Mouse (Mus musculus) common myeloid progenitor, adult 5-6 weeks (primary cell): ENCODE data around the gene AC131692.1. TPM values are rescaled to one million over a fixed set of nuclear protein-coding genes. Genes with fewer than 3 reads are reported as not detected.
A peak's percentile ranks its signal among the peaks of the same experiment; 100 is the strongest.
"Not testable (repeated sequence)": the region's sequence is repeated elsewhere in the genome, so short reads cannot be mapped to it uniquely, and the experiment has no call there.

Source experiments
- ATAC-seq: replicated peaks from 2 replicates; pipeline ENCODE4 v1.8.0; 2016; ENCODE audit warnings: low read depth, mild to moderate bottlenecking, moderate TSS enrichment, inconsistent platforms; ENCODE audit not compliant: poor library complexity, severe bottlenecking
- total RNA-seq: library from RNA; stranded (forward); fragments of 200-1000, 187-1606 nt; gene quantifications from 2 replicates; pipeline ENCODE4 v1.2.3, GENCODE M21; 2017

The AC131692.1 gene
- total RNA-seq, 1 experiment from 2014 or later, result 0.46 TPM

DNA sequence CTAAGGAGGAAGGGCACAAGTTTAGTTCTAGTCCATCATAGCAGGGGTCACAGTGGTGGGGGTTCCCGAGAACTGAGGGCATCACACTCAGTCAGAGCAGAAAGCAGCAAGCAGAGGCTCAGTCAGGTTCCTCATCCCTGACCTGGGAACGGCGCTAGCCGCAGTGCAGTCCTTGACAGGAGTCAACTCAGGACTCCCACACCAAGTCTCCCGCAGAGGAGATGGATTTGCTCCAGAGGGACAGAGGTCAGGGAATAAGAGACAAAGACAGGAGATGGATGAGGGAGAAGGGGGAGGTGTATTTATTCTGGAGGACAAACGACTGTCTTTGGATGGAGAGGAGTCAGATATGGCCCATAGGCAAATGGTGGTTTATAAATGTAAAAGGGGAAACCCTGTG is 18.9 kb downstream of the AC131692.1 start:
- no peak for ATAC-seq

DNA sequence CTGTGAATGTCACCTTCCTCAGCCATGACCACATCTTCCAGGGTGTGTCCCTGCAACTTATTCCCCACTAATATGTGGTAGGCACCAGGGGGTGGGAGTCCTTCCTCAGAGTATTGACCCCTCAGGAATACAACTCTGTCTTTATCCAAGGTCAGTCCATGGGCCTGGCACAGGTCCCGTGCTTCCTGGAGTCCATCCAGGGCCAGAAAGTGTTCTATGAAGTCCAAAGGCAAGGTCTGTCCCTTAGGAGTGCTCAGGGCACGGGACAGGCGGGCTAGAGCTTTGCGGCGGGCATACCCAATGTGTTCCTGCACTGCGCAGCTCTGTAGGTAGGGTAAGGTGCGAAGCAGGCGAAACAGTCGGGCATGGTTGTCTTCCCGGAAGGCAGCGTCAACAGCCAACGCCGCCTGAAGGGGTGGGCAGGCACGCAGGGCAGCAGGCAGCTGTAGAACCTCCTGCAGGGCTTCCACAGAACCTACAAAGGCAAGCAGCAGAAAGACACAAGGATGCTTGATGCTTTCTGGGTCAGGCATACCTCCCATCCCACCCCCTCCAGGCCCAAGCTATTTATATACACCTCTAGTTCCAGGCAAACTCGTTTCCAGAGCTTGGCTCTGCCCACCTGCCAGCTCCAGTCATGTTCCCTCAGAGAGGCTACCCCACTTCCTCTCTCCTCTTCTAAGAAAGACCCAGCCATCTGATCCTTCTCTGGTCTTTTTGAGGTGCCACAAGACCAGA is 22.1 kb downstream of the AC131692.1 start:
- no peak for ATAC-seq

DNA sequence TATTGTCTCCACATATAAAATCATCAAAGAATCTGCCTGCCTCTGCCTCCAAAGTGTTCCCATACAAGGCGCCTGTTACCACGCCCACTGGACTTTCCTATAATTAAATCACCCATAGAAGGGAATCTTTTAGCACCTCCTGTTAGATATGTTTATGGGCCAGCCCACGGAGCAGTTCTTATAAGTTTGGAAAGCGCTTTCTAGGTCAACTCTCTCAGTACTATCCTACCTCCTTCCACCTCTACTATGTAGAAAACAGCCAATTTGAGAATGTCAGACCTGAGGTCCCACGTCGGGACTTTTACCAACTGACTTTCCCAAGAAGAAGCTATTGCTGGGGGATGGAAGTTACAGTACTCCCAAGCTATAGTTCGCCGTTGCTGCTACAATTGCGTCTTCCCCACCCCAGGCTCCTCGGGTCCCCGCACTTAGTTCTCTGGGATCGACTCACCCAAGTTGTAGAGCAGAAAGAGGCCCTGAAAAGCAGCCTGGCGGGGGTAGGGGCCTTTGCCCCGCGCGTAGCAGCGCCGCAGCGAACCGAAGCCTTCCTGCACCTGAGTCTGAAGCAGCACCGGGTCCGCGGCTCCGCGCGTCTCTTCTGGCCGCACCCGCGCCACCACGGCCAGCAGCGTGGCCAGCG is 23.2 kb downstream of the AC131692.1 start:
- no peak for ATAC-seq

DNA sequence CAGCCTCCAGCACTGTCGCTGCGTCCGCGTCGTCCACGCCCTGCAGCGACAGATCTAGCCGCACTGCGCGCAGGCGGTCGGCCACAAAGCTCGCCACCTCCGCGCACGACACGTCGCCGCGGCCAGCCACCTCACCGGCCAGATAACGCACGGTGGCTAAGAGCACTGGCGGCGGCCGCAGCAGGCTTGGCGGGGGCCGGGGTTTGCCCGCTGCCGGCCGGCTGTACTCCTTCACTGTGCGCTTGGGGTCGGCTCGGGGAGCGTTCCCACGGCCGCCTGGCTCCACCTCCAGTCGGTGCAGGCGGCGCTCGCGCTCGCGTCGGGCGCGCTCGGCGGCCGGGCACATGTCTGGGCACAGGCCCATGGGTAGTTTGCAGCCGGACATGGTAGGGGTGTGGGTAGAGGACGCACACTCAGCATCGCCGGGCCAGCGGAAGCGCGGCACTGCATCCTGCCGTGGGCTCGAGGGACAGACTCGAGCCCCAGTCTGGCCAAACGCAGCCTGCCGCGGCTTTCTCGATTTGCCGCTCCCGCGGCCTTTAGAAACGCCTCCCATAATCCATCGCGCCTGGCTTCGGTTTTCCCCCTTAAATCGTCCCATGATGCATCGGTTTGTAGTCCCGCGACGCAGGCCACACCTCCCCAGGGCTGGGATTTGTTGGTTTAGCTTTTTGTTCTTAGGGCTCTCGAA is 23.9 kb downstream of the AC131692.1 start, which contains the start of gene Sac3d1:
Gene Sac3d1 (minus strand): TSS at position 665 of the 691 bp plus-strand sequence.
- ATAC-seq, result peak; percentile 91

DNA sequence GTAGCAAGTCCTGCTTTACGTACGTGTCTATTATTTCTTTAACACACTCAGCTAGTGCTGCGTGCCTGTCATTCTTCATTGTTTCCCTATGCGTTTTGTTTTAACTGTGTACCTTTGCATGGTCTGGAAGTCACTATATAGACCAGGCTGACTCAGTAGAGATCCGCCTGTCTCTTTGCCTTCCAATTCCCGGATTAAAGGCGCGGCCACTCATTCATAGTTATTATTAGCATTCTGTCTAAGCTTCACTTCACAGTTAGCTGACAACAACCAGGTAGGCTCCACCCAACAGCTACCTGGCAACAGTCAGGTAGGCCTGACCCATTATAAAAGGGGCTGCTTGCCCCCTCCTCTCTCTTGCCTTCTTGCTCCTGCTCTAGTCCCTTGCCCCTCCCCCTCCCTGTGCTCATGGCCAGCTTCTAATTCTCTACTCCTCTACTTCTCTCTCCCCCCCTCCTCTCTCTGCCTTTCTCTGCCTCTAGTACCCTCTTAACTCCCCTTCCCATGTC is 24.5 kb downstream of the AC131692.1 start:
- ATAC-seq, result 0 out of 2 replicates have a peak, but pooled peaks have one; percentile 2

DNA sequence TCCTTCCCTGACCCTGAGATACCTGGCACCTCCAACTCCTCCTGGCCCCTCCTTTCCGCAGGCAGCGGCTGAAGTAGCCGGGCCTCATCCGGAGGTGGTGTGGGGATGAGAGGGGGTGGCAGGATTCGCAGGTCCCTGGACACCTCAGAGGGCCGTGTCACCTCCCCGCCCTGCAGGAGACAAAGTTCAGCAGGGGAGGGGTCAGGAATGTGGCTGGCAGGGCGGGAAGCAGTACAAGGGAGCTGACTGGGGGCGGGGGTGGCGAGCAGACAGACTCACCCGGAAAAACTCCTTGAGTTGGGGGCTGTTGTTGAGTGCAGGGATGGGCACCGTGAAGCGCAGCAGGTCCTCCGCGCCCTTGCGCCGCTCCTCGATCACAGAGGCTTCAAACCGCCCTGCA is 27.5 kb downstream of the AC131692.1 start:
- no peak for ATAC-seq

DNA sequence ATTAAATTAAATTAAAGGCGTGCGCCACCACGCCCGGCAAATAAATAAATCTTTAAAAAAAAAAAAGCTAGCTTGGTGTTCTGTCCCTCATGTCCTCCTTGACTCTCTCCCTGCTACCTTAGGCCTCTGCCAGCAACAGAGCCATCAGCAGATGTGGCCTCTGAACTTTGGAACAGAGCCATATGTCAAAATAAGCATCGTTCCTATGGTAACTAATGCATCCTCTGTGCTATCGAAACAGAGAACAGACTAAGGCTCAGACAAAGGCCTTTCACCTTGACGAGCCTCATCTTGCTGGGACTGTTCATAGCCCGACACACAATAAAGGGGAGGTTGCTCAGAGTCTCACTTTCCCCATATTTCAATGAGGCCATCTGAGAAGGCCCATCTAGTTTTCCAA is 29.1 kb downstream of the AC131692.1 start:
- ATAC-seq, result no peak

DNA sequence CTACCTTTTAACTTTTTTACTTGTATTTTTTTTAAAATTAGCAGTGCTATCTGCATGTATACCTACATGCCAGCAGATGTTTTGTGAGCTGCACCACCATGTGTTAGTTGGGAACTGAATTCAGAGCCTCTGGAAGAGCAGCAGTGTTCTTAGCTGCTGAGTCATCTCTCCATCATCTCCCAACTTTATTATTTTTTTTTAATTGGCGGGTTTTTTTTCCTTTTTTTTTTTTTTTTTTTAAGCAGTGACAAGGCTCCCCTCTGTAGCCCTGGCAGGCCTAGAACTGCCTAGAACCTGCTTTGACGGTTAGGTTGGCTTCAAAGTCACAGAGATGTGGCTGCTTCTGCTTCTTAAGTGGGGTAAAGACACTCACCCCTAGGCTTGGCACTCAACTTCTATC is 30.7 kb downstream of the AC131692.1 start:
- ATAC-seq, result no peak

DNA sequence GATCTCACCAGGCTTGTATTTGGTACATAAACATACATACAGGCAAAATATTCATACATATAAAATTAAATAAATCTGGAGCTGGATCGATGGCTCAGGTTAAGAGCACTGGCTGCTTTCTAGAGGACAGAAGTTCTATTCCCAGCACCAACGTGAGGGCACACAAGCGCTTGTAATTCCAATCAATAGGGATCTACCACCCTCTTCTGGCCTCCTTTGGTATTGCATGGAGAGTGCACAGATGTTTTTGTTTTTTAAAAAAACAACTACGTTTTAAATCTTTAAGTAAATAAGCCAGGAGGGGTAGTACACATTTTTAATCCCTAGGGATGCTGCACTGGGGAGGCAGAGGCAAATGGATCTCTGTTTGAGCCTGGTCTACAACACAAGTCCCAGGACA is 32.1 kb downstream of the AC131692.1 start:
- no peak for ATAC-seq

DNA sequence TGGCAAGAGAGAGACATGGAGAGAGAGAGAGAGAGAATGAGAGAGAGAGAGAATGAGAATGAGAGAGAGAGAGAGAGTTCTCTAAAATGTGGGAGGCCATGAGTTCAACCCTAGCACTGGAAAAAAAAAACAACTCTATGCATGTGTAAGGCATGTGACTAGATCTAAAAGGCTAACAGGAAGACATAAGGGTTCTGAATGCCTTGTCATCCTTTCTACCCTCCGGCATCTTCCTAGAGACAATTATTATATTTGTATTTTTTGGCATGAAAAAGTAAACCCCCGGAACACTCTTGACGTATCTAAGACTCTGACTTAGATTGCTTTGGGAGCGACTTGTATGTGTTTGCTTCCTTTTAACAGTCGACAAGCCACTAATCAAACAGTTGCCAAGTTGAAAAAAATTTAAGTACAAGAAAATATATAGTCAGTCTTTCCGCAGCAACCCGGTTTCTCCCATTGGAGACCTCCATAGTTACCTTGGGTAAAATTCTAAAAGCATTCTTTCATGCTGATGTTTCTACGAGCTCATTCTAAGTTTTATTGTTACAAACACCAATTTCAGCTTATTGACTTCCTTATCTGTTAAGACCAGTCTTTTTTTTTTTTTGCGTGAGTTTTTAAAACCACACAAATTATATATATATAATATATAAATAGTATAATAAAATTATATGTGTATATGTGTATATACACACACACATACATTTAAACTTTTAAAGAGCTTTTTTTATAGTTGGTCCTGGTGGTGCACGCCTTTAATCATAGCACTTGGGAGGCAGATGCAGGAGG is 32.8 kb downstream of the AC131692.1 start:
- no peak for ATAC-seq

DNA sequence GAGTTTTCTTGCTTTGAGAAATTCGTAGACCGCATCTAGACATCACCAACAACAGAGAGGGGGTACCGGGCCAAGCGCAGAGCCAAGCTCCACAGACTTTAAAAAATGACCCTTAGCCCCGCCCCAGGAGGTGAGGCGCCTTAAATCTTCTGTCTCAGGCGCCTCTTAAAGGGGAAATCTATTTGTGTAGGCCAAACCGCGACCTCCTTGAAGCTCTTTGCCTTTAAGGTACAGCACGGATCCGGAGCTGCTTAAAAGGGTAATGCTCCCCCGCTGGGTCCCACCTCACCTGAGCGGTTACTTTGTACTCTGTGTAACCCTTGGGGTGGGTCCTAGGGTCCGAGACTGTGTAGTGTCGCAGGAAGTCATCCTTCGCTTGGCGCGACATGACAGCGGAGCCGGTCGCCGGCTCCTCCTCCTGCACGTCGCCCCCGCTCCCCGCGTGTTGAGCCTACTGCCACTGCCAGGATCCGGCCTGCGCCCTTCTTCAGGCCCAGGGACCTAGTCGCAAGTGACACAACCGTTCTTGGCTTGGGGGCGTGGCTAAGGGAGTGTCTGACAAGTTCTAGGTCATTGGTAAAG is 33.6 kb downstream of the AC131692.1 start, which contains the start of gene Snx15:
Gene Snx15 (minus strand): TSS at position 545 of the 582 bp plus-strand sequence.
- ATAC-seq, result peak; percentile 96

DNA sequence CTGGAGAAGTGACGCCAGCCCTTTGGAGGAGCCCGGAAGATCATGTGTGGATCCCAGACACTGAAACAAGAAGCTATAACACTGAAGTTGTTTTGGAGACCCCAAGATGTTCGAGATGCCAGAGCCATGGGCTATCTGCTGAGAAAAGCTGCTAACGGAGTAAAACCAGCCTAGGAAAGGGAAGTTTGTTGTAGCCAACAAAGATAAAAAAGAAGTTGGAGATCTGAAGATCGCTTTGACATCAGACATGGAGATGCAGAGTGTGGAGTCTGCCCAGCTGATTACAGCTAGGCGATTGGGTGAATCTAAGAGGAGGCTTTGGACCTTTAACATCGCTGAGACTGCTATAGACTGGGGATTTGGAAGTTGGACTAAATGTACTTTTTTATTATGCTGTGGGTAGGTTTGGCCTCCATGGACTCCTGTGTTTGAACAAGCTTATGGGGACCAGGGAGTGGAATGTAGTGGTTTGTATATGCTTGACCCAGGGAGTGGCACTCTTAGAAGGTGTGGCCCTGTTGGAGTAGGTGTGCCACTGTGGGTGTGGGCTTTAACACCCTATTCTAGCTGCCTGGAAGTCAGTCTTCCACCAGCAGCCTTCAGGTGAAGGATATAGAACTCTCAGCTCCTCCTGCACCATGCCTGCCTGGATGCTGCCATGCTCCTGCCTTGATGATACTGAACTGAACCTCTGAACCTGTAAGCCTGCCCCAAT is 36.4 kb downstream of the AC131692.1 start:
- not testable (repeated sequence) for ATAC-seq

DNA sequence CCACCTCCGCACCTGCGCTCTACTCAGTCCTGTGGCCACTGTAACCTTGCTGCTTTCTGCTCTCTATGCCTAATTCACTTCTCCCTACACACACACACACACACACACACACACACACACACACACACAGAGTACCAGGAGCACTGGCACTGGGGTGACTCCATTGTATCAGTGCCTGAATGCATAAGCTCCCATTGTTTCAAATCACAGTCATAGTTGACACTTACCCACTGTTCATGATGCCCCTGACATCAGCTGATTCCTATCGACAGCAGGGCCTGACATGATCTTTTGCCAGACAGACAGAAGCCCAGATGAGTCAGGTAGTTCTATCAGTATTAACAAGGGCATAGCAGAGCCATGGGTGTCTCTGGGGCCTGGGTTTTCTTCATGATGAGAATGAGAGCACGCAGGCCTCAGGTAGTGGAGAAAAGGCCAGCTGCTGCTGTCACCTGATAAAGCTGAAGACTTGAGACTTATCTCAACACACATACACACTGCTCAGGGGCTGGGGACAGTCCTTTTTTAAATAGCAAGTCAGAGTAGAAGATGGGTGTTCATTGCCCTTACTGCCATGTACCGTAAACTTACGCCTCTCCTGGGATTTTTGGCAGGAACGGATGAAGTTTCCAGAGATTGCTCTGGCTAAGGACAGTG is 38.1 kb downstream of the AC131692.1 start:
- ATAC-seq, result no peak

DNA sequence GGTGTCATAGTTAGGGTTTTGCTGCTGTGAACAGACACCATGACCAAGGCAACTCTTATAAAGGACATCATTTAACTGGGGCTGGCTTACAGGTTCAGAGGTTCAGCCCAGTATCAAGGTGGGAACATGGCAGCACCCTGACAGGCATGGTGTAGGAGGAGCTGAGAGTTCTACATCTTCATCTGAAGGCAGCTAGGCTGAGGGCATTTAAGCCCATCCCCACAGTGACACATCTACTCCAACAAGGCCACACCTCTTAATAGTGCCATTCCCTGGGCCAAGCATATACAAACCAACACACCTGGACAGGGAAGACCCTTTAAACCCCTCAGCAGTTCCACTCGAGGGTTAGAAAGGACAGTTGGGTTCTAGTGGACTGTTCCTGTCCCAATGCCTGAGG is 39.0 kb downstream of the AC131692.1 start:
- not testable (repeated sequence) for ATAC-seq

DNA sequence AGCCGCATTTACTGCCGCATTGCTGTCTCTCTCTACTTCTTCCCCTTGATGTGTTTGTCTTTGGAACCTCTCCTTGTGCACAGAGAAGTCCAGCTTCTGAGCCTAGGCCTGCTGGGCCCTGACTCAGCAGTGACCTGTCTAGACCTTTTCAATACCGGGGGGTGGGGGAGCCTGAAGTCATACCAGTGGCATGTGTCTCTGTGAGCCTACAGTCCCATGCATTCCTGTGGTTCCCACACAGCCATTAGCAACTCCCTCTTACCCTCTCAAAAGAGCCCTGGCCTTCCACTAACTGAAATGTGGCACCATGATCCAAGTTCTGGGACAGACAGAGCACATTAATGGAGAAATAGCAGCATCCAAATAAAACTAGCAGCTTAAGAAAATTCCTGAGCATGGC is 42.2 kb downstream of the AC131692.1 start:
- ATAC-seq, result no peak

DNA sequence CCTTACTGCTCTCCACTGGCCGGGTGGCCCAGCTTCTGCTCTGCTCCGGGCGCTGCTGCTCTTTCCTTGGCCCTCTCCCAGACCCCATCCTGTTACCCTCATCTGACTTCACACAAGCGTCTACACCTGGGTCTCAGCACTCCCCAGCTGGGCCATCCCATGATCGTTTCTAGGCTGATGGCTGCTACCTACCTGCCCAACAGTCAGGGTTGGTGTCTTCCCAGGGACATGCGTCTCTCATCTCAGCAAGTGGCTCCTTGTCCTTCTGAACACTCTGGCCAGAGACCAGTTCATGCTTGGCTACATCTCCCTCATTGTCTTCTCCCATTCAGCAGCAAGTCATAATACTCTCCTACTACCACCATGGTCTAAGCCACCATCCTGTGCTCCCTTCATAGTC is 45.5 kb downstream of the AC131692.1 start:
- no peak for ATAC-seq

DNA sequence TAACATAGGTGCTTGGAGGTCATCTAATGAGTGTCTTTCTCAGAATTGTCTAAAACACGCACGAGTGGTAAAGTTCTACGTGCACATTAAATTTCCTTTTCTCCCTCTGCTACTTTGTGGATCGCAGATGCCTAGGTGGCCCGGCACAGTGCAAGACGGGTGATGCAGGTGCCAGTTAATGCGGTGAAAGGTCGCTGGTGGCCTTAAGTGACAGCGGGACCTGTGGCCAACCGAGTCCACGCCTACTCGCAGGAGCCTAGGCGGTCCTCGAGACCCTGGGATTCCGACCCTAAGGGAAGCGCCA is 46.1 kb downstream of the AC131692.1 start:
- peak; percentile 32; the same call in 1 of the 2 replicates for ATAC-seq

DNA sequence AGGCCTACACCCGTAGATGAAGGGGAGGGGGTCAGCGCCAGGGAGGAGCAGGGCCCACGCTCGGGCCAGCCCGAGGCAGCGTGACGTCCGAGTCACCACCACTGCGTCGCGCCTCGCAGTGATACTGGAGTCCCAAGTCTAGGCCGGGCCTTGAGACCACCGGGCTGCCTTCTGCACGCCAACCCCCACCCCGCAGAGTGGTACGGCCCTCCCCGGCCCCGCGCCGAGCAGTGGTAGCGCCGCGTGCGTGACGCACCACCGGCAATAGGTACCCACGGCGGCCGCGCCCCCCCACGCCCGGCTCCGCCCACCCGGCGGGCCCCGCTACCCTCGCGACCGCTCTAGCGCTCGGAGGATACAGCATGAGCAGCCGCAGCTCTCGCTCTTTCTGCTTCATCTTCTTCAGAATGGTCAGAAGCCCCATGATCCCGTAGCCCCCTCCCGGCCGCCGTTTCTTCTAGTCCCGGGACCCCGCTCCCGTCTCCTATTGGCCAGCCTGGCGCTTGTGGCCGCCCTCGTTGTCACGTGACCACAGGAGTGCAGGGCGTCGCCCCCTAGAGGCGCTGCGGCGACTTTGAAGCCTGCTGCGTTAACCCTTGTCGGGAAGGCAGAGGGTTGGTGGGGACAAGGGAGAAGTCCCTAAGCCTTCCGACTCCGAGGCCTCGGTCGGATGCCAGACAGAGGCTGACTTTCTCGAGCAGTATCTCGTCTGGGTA is 46.6 kb downstream of the AC131692.1 start, which contains the start of gene Batf2:
Gene Batf2 (plus strand): TSS at position 306 of the 716 bp plus-strand sequence.
- ATAC-seq, result peak; percentile 81
